Mouse (Mus musculus): ENCODE measurements at regions not wholly inside any gene's neighbourhood (a gene's known extent, or its start where the extent isn't known, plus 50 kb on each side); places are given as distances from the start of the nearest gene placed in this dataset.

- Histone ChIP-seq H3K9me3 (ENCODE audit: control insufficient read depth, low read length) (no peaks in the 10 kb centered on the region), H3K27me3 (ENCODE audit: control insufficient read depth, insufficient read depth, low read length) (no peaks in the 10 kb centered on the region), H3K9ac (ENCODE audit: low read depth, low read length) (no peak overlapping the region), H3K4me2 (replicated peaks; ENCODE audit: low read depth, low read length) (no peak overlapping the region), H3K4me1 (replicated peaks; ENCODE audit: control insufficient read depth, insufficient read depth, low read length) (no peaks in the 10 kb centered on the region), H3K4me3 (ENCODE audit: low read depth, low read length) (no peak overlapping the region), H3K36me3 (ENCODE audit: control insufficient read depth, insufficient read depth, low read length) (no peaks in the 10 kb centered on the region), H3K27ac (ENCODE audit: low read depth, low read length) (no peak overlapping the region)
- ATAC-seq (ENCODE audit: low FRiP score): no peak
- DNase-seq (ENCODE audit: low spot score): no peak
- 78% methylated on average over 2 of the region's 2 CpGs for WGBS
Observed at GRCm38 (mm10) chr14:46014090-46014489, 356.1 kb upstream of the Ddhd1 start.

- no peak overlapping the region for H3K4me3 ChIP-seq (ENCODE audit: low read depth, low read length)
- no peak overlapping the region for H3K27ac ChIP-seq (ENCODE audit: low read depth, low read length)
- H3K27me3 ChIP-seq (ENCODE audit: control insufficient read depth, insufficient read depth, low read length): no peaks in the 10 kb centered on the region
- H3K9ac ChIP-seq (ENCODE audit: low read depth, low read length): no peak overlapping the region
- 89% methylated on average over 6 of the region's 6 CpGs for WGBS
- DNase-seq (ENCODE audit: low spot score) (no peak), ATAC-seq (ENCODE audit: low FRiP score) (no peak)
- H3K4me1 ChIP-seq (replicated peaks; ENCODE audit: control insufficient read depth, insufficient read depth, low read length): no peaks in the 10 kb centered on the region
- no peak overlapping the region for H3K4me2 ChIP-seq (replicated peaks; ENCODE audit: low read depth, low read length)
- H3K36me3 ChIP-seq (ENCODE audit: control insufficient read depth, insufficient read depth, low read length): no peaks in the 10 kb centered on the region
- H3K9me3 ChIP-seq (ENCODE audit: control insufficient read depth, low read length): no peaks in the 10 kb centered on the region
Observed at GRCm38 (mm10) chr14:46015682-46016400, 357.9 kb upstream of the Ddhd1 start.

GRCm38 (mm10) chr14:46016701-46017106, 358.8 kb upstream of the Ddhd1 start:
- no peaks in the 10 kb centered on the region for H3K27me3 ChIP-seq (ENCODE audit: control insufficient read depth, insufficient read depth, low read length)
- H3K9me3 ChIP-seq (ENCODE audit: control insufficient read depth, low read length): no peaks in the 10 kb centered on the region
- ATAC-seq (ENCODE audit: low FRiP score) (no peak), DNase-seq (ENCODE audit: low spot score) (no peak)
- H3K27ac ChIP-seq (ENCODE audit: low read depth, low read length): no peak overlapping the region
- 66% methylated on average over 4 of the region's 4 CpGs for WGBS
- no peaks in the 10 kb centered on the region for H3K4me1 ChIP-seq (replicated peaks; ENCODE audit: control insufficient read depth, insufficient read depth, low read length)
- no peak overlapping the region for H3K4me3 ChIP-seq (ENCODE audit: low read depth, low read length)
- no peaks in the 10 kb centered on the region for H3K36me3 ChIP-seq (ENCODE audit: control insufficient read depth, insufficient read depth, low read length)
- H3K9ac ChIP-seq (ENCODE audit: low read depth, low read length): no peak overlapping the region
- no peak overlapping the region for H3K4me2 ChIP-seq (replicated peaks; ENCODE audit: low read depth, low read length)

- no peak for DNase-seq (ENCODE audit: low spot score)
- no peak overlapping the region for H3K9ac ChIP-seq (ENCODE audit: low read depth, low read length)
- no peaks in the 10 kb centered on the region for H3K9me3 ChIP-seq (ENCODE audit: control insufficient read depth, low read length)
- no peak overlapping the region for H3K27ac ChIP-seq (ENCODE audit: low read depth, low read length)
- H3K4me3 ChIP-seq (ENCODE audit: low read depth, low read length): no peak overlapping the region
- H3K4me2 ChIP-seq (replicated peaks; ENCODE audit: low read depth, low read length): no peak overlapping the region
- H3K4me1 ChIP-seq (replicated peaks; ENCODE audit: control insufficient read depth, insufficient read depth, low read length): no peaks in the 10 kb centered on the region
- ATAC-seq (ENCODE audit: low FRiP score): no peak
- 75% methylated on average over 3 of the region's 3 CpGs for WGBS
- no peaks in the 10 kb centered on the region for H3K27me3 ChIP-seq (ENCODE audit: control insufficient read depth, insufficient read depth, low read length)
- H3K36me3 ChIP-seq (ENCODE audit: control insufficient read depth, insufficient read depth, low read length): no peaks in the 10 kb centered on the region
Observed at GRCm38 (mm10) chr14:46017286-46017685, 359.3 kb upstream of the Ddhd1 start.

GRCm38 (mm10) chr14:46017976-46018375, 360.0 kb upstream of the Ddhd1 start:
- no peak overlapping the region for H3K4me3 ChIP-seq (ENCODE audit: low read depth, low read length)
- H3K9ac ChIP-seq (ENCODE audit: low read depth, low read length): no peak overlapping the region
- no peak overlapping the region for H3K4me2 ChIP-seq (replicated peaks; ENCODE audit: low read depth, low read length)
- H3K36me3 ChIP-seq (ENCODE audit: control insufficient read depth, insufficient read depth, low read length): no peaks in the 10 kb centered on the region
- no peaks in the 10 kb centered on the region for H3K4me1 ChIP-seq (replicated peaks; ENCODE audit: control insufficient read depth, insufficient read depth, low read length)
- H3K27me3 ChIP-seq (ENCODE audit: control insufficient read depth, insufficient read depth, low read length): no peaks in the 10 kb centered on the region
- 83% methylated on average over 6 of the region's 6 CpGs for WGBS
- no peak for DNase-seq (ENCODE audit: low spot score)
- H3K9me3 ChIP-seq (ENCODE audit: control insufficient read depth, low read length): no peaks in the 10 kb centered on the region
- ATAC-seq (ENCODE audit: low FRiP score): no peak
- H3K27ac ChIP-seq (ENCODE audit: low read depth, low read length): no peak overlapping the region

- peak; percentile 11 for DNase-seq (ENCODE audit: low spot score)
- no peaks in the 10 kb centered on the region for H3K4me1 ChIP-seq (replicated peaks; ENCODE audit: control insufficient read depth, insufficient read depth, low read length)
- H3K27ac ChIP-seq (ENCODE audit: low read depth, low read length): no peak overlapping the region
- H3K9ac ChIP-seq (ENCODE audit: low read depth, low read length): no peak overlapping the region
- no peaks in the 10 kb centered on the region for H3K9me3 ChIP-seq (ENCODE audit: control insufficient read depth, low read length)
- ATAC-seq (ENCODE audit: low FRiP score): no peak
- no peak overlapping the region for H3K4me2 ChIP-seq (replicated peaks; ENCODE audit: low read depth, low read length)
- 56% methylated on average over 14 of the region's 14 CpGs for WGBS
- no peaks in the 10 kb centered on the region for H3K27me3 ChIP-seq (ENCODE audit: control insufficient read depth, insufficient read depth, low read length)
- no peak overlapping the region for H3K4me3 ChIP-seq (ENCODE audit: low read depth, low read length)
- no peaks in the 10 kb centered on the region for H3K36me3 ChIP-seq (ENCODE audit: control insufficient read depth, insufficient read depth, low read length)
Observed at GRCm38 (mm10) chr14:46019240-46020025, 359.8 kb upstream of the Gm15217 start.

GRCm38 (mm10) chr14:46034301-46034700, 344.9 kb upstream of the Gm15217 start:
- H3K4me2 ChIP-seq (replicated peaks; ENCODE audit: low read depth, low read length): no peak overlapping the region
- no peaks in the 10 kb centered on the region for H3K27me3 ChIP-seq (ENCODE audit: control insufficient read depth, insufficient read depth, low read length)
- H3K36me3 ChIP-seq (ENCODE audit: control insufficient read depth, insufficient read depth, low read length): no peaks in the 10 kb centered on the region
- no peaks in the 10 kb centered on the region for H3K4me1 ChIP-seq (replicated peaks; ENCODE audit: control insufficient read depth, insufficient read depth, low read length)
- no peak for ATAC-seq (ENCODE audit: low FRiP score)
- DNase-seq (ENCODE audit: low spot score): no peak
- H3K9ac ChIP-seq (ENCODE audit: low read depth, low read length): no peak overlapping the region
- 92% methylated on average over 8 of the region's 8 CpGs for WGBS
- H3K9me3 ChIP-seq (ENCODE audit: control insufficient read depth, low read length): no peaks in the 10 kb centered on the region
- no peak overlapping the region for H3K4me3 ChIP-seq (ENCODE audit: low read depth, low read length)
- H3K27ac ChIP-seq (ENCODE audit: low read depth, low read length): no peak overlapping the region

- H3K27me3 ChIP-seq (ENCODE audit: control insufficient read depth, insufficient read depth, low read length): no peaks in the 10 kb centered on the region
- DNase-seq (ENCODE audit: low spot score): peak; percentile 39
- peak overlapping the region; percentile 6; the same call in 1 of the 2 replicates for H3K4me2 ChIP-seq (replicated peaks; ENCODE audit: low read depth, low read length)
- no peaks in the 10 kb centered on the region for H3K4me1 ChIP-seq (replicated peaks; ENCODE audit: control insufficient read depth, insufficient read depth, low read length)
- H3K9ac ChIP-seq (ENCODE audit: low read depth, low read length): no peak overlapping the region
- H3K27ac ChIP-seq (ENCODE audit: low read depth, low read length): no peak overlapping the region
- no peaks in the 10 kb centered on the region for H3K36me3 ChIP-seq (ENCODE audit: control insufficient read depth, insufficient read depth, low read length)
- no peak for ATAC-seq (ENCODE audit: low FRiP score)
- WGBS: 21% methylated on average over 14 of the region's 14 CpGs
- no peak overlapping the region for H3K4me3 ChIP-seq (ENCODE audit: low read depth, low read length)
- H3K9me3 ChIP-seq (ENCODE audit: control insufficient read depth, low read length): no peaks in the 10 kb centered on the region
Observed at GRCm38 (mm10) chr14:46060622-46061381, 318.4 kb upstream of the Gm15217 start.
